ENCODE assay signal across 8 mouse cellular contexts in genomic region chr5:139775216-139775926, GRCm38 (mm10). TPM values are rescaled to one million over a fixed set of nuclear protein-coding genes. Genes with fewer than 3 reads are reported as not detected.
DNase-seq lines count a peak whose midpoint lies in the region; ATAC-seq and TF ChIP-seq lines count a peak whose summit lies in the region.

Ints1 (minus strand) TSS chr5:139775674.

- peak within 1 kb of the TSS; percentile 87 for H3K9ac ChIP-seq in heart, embryonic 11.5 days (ENCODE audit: low read depth, low read length)
- H3K9ac ChIP-seq in kidney, embryonic 16.5 days (replicated peaks; ENCODE audit: low read length): peak within 1 kb of the TSS; percentile 87
- peak within 1 kb of the TSS; percentile 79 for H3K9ac ChIP-seq in liver, adult 2 months (ENCODE audit: low read depth, low read length)

- WGBS in heart, embryonic 11.5 days (ENCODE audit: insufficient replicate concordance): under 1% methylated on average over 53 of the region's 55 CpGs
- WGBS in kidney, embryonic 16.5 days: under 1% methylated on average over 55 of the region's 55 CpGs
- under 1% methylated on average over 55 of the region's 55 CpGs for WGBS in liver, adult 2 months

- peaks cover 18% of the 10 kb centered on the region for H3K79me2 ChIP-seq in C2C12 (ENCODE audit: control insufficient read depth, insufficient read depth)
- H3K79me2 ChIP-seq in liver, adult 2 months (ENCODE audit: control insufficient read depth, insufficient read depth, low read length): no peaks in the 10 kb centered on the region; the same call in 1 of the 2 replicates
- peaks cover 10% of the 10 kb centered on the region for H3K79me2 ChIP-seq in myocyte (ENCODE audit: control insufficient read depth, insufficient read depth)

- peak; percentile 80 for ATAC-seq in heart, embryonic 11.5 days (replicated peaks; ENCODE audit: insufficient number of reproducible peaks, low FRiP score, low TSS enrichment)
- peak; percentile 93 for ATAC-seq in kidney, embryonic 16.5 days (ENCODE audit: low FRiP score, low TSS enrichment)

- peak; percentile 92 for TF ChIP-seq CTCF in C2C12 (IDR thresholded peaks at IDR 0.05; ENCODE audit: control insufficient read depth, insufficient read depth, insufficient read length)
- peak; percentile 99 for TF ChIP-seq CTCF in brain, embryonic 14.5 days (IDR thresholded peaks at IDR 0.05; ENCODE audit: borderline replicate concordance, extremely low read depth, insufficient read depth, insufficient read length)
- peak; percentile 98 for TF ChIP-seq CTCF in liver, adult 2 months (IDR thresholded peaks at IDR 0.05; ENCODE audit: low read depth, low read length)

- no peaks in the 10 kb centered on the region for H3K9me3 ChIP-seq in erythroblast, embryonic 14.5 days (ENCODE audit: control insufficient read depth, low read length)
- H3K9me3 ChIP-seq in heart, embryonic 11.5 days (replicated peaks; ENCODE audit: control insufficient read depth, low read length): no peaks in the 10 kb centered on the region
- H3K9me3 ChIP-seq in kidney, embryonic 16.5 days (ENCODE audit: low read length): no peaks in the 10 kb centered on the region

- peak within 1 kb of the TSS; percentile 15; the same call in 1 of the 2 replicates for H3K27ac ChIP-seq in heart, embryonic 11.5 days (ENCODE audit: low read depth, low read length)
- no peak within 1 kb of the TSS; the same call in 1 of the 2 replicates for H3K27ac ChIP-seq in kidney, embryonic 16.5 days (ENCODE audit: low read length)
- H3K27ac ChIP-seq in liver, adult 2 months (replicated peaks; ENCODE audit: insufficient read depth, low read depth, low read length): no peak within 1 kb of the TSS; the same call in 1 of the 2 replicates

- peaks cover 38% of the 10 kb centered on the region for H3K4me1 ChIP-seq in erythroblast, embryonic 14.5 days (ENCODE audit: control insufficient read depth)
- peaks cover 7% of the 10 kb centered on the region for H3K4me1 ChIP-seq in heart, embryonic 11.5 days (ENCODE audit: control insufficient read depth, insufficient read depth, low read length)
- peaks cover 10% of the 10 kb centered on the region for H3K4me1 ChIP-seq in kidney, embryonic 16.5 days (ENCODE audit: insufficient read depth, low read length)
- H3K4me1 ChIP-seq in liver, adult 2 months (ENCODE audit: control insufficient read depth, insufficient read depth, low read length): no peaks in the 10 kb centered on the region

- peak within 1 kb of the TSS; percentile 97 for H3K4me2 ChIP-seq in heart, embryonic 11.5 days
- peak within 1 kb of the TSS; percentile 88 for H3K4me2 ChIP-seq in kidney, embryonic 16.5 days (replicated peaks; ENCODE audit: low read depth, low read length)
- peak within 1 kb of the TSS; percentile 79 for H3K4me2 ChIP-seq in myocyte (ENCODE audit: low read depth)

- TF ChIP-seq POLR2A in brain, embryonic 14.5 days (IDR thresholded peaks at IDR 0.05; ENCODE audit: borderline replicate concordance, extremely low read depth, insufficient read depth, insufficient read length, poor library complexity, severe bottlenecking): peak; percentile 42; the same call in 1 of the 2 replicates
- TF ChIP-seq POLR2A in liver, adult 2 months (IDR thresholded peaks at IDR 0.05; ENCODE audit: extremely low read depth, insufficient read depth, low read length): 0 out of 2 replicates have a peak, but pooled peaks have one; percentile 28
- peak; percentile 73 for TF ChIP-seq POLR2A in myocyte (IDR thresholded peaks at IDR 0.05; ENCODE audit: insufficient read length, low read depth)

- H3ac ChIP-seq in C2C12 (ENCODE audit: control insufficient read depth, insufficient read length, low read depth) (peak within 1 kb of the TSS; percentile 76), myocyte (ENCODE audit: control insufficient read depth, insufficient read length) (peak within 1 kb of the TSS; percentile 25)

- peak within 1 kb of the TSS; percentile 75 for H3K4me3 ChIP-seq in C2C12 (ENCODE audit: insufficient read depth, poor library complexity, severe bottlenecking)
- peak within 1 kb of the TSS; percentile 97 for H3K4me3 ChIP-seq in erythroblast, embryonic 14.5 days (replicated peaks)
- peak within 1 kb of the TSS; percentile 98 for H3K4me3 ChIP-seq in heart, embryonic 11.5 days (ENCODE audit: low read depth, low read length)
- peak within 1 kb of the TSS; percentile 94 for H3K4me3 ChIP-seq in kidney, embryonic 16.5 days (ENCODE audit: low read length)
- peak within 1 kb of the TSS; percentile 86 for H3K4me3 ChIP-seq in liver, adult 2 months (ENCODE audit: insufficient read depth, low read depth, low read length)
- H3K4me3 ChIP-seq in myocyte: peak within 1 kb of the TSS; percentile 55

- H3K36me3 ChIP-seq in C2C12 (ENCODE audit: control insufficient read depth, insufficient read depth) (peaks cover 14% of the 10 kb centered on the region), myocyte (ENCODE audit: control insufficient read depth, insufficient read depth) (no peaks in the 10 kb centered on the region)
- H3K36me3 ChIP-seq in erythroblast, embryonic 14.5 days (ENCODE audit: control insufficient read depth): peaks cover 40% of the 10 kb centered on the region
- peaks cover 22% of the 10 kb centered on the region for H3K36me3 ChIP-seq in heart, embryonic 11.5 days (ENCODE audit: control insufficient read depth, insufficient read depth, low read length)
- H3K36me3 ChIP-seq in kidney, embryonic 16.5 days (ENCODE audit: insufficient read depth, low read length): peaks cover 31% of the 10 kb centered on the region
- H3K36me3 ChIP-seq in liver, adult 2 months (ENCODE audit: control insufficient read depth, insufficient read depth, low read length): no peaks in the 10 kb centered on the region; the same call in 1 of the 2 replicates
- peaks cover 1% of the 10 kb centered on the region for H3K36me3 ChIP-seq in splenic B cell, adult 2 months (ENCODE audit: control insufficient read depth, insufficient read depth, low read length, poor library complexity, severe bottlenecking)

- DNase-seq in brain, embryonic 14.5 days (ENCODE audit: low read depth): peak; percentile 98
- DNase-seq in liver, adult 2 months (ENCODE audit: extremely low read depth, low read depth, low spot score): peak; percentile 90
- DNase-seq in splenic B cell, adult 2 months (ENCODE audit: low read depth, low spot score): peak; percentile 97

- H3K27me3 ChIP-seq in C2C12 (ENCODE audit: control insufficient read depth, insufficient read depth, insufficient read length) (no peaks in the 10 kb centered on the region), myocyte (ENCODE audit: control insufficient read depth, insufficient read depth, insufficient read length) (no peaks in the 10 kb centered on the region)
- no peaks in the 10 kb centered on the region for H3K27me3 ChIP-seq in erythroblast, embryonic 14.5 days (ENCODE audit: control insufficient read depth)
- H3K27me3 ChIP-seq in heart, embryonic 11.5 days (ENCODE audit: control insufficient read depth, insufficient read depth, low read length): no peaks in the 10 kb centered on the region
- H3K27me3 ChIP-seq in kidney, embryonic 16.5 days (ENCODE audit: insufficient read depth, low read length): no peaks in the 10 kb centered on the region
- H3K27me3 ChIP-seq in liver, adult 2 months (ENCODE audit: control insufficient read depth, insufficient read depth, low read length): no peaks in the 10 kb centered on the region
- no peaks in the 10 kb centered on the region for H3K27me3 ChIP-seq in splenic B cell, adult 2 months (ENCODE audit: control insufficient read depth, insufficient read depth, low read length, poor library complexity, severe bottlenecking)

- peaks cover 11% of the 10 kb centered on the region for H3K79me3 ChIP-seq in C2C12 (ENCODE audit: low read depth)

TF ChIP-seq in C2C12, 6 proteins besides CTCF, POLR2A, EP300 and RAD21:
- TF ChIP-seq MYOG (IDR thresholded peaks at IDR 0.05; ENCODE audit: control insufficient read depth, extremely low read depth, insufficient read length): no peak
- no peak for TF ChIP-seq FOSL1 (IDR thresholded peaks at IDR 0.05; ENCODE audit: insufficient read depth, low read length, poor library complexity, severe bottlenecking)
- TF ChIP-seq USF1 (IDR thresholded peaks at IDR 0.05; ENCODE audit: low read depth): no peak
- TF ChIP-seq MAX (IDR thresholded peaks at IDR 0.05): peak; percentile 44
- no peak for TF ChIP-seq MYOD1 (IDR thresholded peaks at IDR 0.05; ENCODE audit: control insufficient read depth, insufficient read length, low read depth)
- no peak for TF ChIP-seq CEBPB (IDR thresholded peaks at IDR 0.05; ENCODE audit: low read depth)
TF ChIP-seq in C2C12: peak in this region for 1.

TF ChIP-seq in myocyte, 11 proteins besides CTCF, POLR2A, EP300 and RAD21:
- TF ChIP-seq MYOG (IDR thresholded peaks at IDR 0.05; ENCODE audit: control insufficient read depth in 1 of 3, insufficient read depth in 1 of 3, insufficient read length in 2 of 3, low read depth in 2 of 3): peak in 1 of 3 experiments; percentile 12
- TF ChIP-seq POLR2AphosphoS2 (IDR thresholded peaks at IDR 0.05; ENCODE audit: insufficient read length, low read depth): peak; percentile 63
- TF ChIP-seq MAX (IDR thresholded peaks at IDR 0.05; ENCODE audit: low read depth): no peak

RNA-seq across cellular contexts. Expression of gene Ints1, which starts in this region (rescaled TPM):
- polyA plus RNA-seq in C2C12 (2012; fragmentation: generic; extraction: Trizol): 43.1 TPM
- polyA plus RNA-seq in brain, embryonic 14.5 days (2012; rRNA removed): 56.5 and 72.9 TPM in 2 replicates
- polyA plus RNA-seq in erythroblast, embryonic 14.5 days (2012): 12.9 and 18.1 TPM in 2 replicates
- polyA plus RNA-seq in heart, embryonic 11.5 days (2014; fragmentation: Nextera tagmentation; extraction: Ambion mirVana): 21.4 and 26.4 TPM in 2 replicates
- 28.3 and 30.4 TPM in 2 replicates for polyA plus RNA-seq in kidney, embryonic 16.5 days (2015; fragmentation: Nextera tagmentation; extraction: Ambion mirVana)
- 10.0 and 14.2 TPM in 2 replicates for total RNA-seq in liver, adult 2 months (2014; rRNA removed)
- 23.1 and 25.2 TPM in 2 replicates for polyA plus RNA-seq in liver, adult 2 months (2012; rRNA removed)
- 46.4 TPM for polyA plus RNA-seq in myocyte (2012; fragmentation: generic; extraction: Trizol)
